Mouse (Mus musculus) urinary bladder, postnatal 25 days (tissue): Measurements from ENCODE around the gene M1ap.

ENCODE experiments used
- DNase-seq: peaks from one replicate; pipeline ENCODE4 v3.0.0; 2022; ENCODE audit warnings: low spot score

Gene M1ap

DNA sequence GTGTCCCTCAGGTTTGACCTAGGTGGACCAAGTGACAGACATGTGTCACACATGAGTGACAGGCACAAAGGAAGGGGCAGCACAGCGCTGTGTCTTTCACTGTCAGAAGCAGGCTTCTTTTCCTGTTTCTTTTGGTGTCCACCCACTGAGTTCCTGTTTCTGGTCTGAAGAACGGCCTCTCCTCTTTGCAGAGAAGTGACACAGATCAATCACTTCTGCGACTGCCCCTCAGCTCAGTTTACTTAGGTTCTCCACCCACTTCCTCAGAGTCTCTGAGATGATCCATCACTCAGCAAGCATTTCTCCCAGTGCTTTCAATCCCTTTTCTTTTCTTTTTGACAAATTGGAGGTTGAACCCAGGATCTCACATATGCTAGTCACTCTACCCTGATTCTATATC lies 62.0 kb downstream of the M1ap start:
- DNase-seq = no peak

DNA sequence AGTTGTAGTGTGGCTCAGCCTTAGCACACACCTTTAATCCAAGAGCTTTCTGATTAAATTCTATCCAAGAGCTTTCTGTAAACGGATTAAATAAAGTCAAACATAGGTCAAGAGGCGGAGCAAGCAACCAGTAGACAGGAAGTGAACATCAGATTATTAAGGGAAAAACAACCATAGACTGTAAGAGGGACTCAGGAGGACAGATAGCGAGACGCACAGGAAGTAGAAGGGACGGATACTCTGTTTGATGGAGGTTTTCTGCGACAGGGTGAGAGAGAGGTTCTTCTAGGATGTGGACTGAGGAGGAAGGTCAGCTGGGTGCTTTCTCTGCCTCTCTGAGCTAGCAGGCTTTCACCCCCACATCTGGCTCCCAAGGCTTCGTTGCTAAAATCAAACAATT lies 63.3 kb downstream of the M1ap start:
- DNase-seq = no peak

DNA sequence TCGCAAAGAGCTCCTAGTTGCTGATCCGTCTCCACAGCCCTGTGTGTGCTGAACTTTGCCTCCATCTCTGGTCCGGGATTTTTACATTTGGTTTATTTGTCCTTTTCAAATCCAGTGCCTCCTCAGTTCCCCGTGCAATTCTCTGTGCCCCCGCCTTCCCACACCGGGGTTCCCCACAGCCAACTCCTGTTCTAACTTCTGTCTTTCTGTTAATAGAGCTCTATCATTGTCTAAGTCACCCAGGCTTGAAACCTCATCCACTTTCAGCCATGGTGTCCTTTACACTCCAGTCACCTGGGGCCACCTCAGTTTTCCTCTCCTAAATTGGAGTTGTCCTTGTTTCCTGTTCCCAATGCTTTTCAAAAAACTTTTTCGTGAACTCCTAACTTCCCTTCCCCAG lies 64.6 kb downstream of the M1ap start:
- no peak for DNase-seq

DNA sequence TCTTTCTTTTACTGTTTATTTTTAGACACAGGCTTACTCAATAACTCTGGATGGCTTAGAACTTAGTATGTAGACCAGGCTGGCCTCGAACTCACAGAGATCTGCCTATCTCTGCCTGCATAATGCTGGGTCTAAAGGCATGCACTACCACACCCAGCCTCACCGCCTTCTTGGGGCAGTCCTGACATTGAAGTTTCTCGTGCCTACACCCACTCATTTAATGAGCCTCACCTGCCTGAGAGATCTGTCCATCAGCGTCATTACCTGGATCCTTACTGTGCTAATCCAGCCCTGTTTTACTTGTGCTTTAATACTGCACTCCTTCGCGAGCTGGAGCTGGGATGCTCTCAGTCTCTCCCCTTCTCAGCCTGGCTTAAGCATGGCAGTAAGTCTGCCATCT lies 65.1 kb downstream of the M1ap start:
- no peak for DNase-seq

DNA sequence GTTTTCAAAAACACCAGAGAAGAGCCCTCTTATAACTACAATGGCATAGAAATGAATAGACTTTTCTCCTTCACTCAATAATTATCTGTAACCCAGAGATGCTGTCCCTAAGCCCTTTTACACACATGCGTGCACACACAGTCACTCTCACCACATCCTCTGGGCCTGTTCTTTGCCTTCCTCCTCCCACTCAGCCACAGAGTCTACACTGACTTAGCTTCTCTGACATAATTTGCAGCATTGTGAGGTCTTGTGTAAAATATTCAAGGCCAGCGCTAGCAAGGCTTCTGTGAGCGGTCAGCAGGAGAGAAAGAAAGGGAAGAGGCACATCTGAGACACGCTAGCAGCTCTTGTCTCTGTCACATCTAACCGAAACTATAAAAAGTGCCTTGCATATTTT lies 66.7 kb downstream of the M1ap start:
- DNase-seq = no peak

DNA sequence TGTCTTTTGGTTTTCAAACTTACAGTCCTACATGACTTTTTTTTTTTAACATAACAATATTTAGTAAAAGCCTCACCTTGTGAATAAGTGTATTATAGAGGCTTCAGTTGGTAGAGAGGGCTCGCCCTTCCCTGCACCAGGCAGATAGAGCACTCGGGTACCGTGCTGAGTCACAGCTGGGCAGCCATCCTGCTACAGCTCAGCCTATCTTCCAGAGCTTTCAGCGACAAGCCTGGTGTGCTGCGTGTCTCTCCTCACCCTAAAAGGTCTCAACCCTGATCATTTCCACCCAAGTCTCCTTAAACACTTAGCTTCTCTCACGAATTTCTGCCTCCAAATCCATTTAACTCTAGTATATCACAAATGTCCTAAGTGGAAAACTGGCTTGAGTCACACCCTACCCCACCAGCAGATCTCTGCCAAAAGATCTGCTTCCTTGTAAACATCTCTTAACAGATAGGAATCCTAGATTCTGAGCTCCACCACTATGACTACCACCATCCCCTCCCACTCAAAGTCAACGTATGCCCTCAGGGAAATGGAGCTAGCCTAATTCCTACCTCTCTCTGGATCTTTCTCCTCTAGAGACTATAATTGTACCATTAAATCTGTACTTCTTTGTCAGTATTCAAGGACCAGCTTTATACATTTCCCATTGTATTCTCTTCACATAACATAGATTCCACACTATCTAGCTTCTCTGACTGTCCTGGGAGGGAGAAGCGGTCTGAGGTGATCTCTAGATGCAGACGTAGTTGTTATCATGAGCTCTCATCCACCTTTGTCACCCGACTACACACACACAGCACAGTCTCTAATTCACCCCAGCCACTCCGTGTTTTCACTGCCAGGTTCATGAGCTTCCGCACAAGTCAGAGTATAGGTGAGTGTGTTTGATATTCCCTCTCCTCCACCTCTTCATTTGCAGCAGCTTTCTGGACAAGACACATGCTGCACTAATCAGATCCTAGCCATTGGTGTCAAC lies 68.1 kb downstream of the M1ap start:
- no peak for DNase-seq

DNA sequence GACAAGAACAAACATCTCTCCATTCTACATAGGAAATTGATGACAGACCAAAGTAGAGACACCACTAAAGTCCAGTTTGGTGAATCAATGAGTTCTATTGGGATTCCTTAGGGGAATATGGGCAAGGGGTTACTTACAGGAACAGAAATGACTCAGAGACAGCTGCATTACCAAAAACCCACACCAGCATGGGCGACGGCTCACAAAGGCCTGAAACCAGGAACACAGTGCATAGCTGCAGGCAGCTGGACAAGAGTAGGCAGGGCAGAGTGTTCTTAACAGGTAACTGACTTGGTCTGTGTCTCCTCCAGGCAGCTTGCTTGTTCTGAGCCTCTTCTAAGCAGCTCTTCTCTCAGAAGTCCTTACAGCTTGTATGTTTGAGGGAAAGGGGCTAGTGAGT lies 69.0 kb downstream of the M1ap start:
- no peak for DNase-seq

DNA sequence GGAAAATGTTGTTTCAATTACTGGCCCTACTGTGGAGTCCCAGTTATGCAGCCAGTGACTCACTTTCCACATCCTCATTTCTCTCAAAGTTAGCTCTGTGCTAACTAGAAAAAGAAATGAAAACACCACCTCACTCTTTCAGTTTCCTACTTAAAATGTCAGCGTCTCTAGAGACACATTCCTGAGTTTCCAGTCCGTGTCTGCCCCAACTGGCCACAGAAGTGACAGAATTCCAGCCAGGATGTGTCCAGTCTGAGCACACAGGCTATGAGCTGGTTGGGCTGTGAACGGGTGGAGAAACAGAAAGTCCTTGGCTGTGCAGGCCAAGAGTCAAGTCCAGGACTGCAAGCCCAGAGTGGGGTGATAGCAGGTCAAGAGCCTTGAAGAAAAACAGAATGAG lies 70.5 kb downstream of the M1ap start:
- DNase-seq = no peak

DNA sequence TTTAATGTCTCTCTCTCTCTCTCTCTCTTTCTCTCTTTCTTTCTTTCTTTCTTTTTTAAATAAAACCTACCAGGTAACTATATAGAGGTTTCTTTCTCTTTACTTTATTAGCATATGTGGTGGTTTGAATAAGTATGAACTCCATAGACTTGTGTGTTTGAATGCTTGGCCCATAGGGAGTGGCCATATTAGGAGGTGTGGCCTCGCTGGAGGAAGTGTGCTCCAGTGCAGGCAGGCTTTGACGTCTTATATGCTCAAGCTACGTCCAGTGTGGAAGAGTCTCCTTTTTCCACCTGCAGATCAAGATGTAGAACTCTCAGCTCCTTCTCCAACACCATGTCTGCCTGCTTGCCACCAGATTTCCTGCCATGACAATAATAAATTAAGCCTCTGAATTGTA lies 72.3 kb downstream of the M1ap start:
- no peak for DNase-seq

DNA sequence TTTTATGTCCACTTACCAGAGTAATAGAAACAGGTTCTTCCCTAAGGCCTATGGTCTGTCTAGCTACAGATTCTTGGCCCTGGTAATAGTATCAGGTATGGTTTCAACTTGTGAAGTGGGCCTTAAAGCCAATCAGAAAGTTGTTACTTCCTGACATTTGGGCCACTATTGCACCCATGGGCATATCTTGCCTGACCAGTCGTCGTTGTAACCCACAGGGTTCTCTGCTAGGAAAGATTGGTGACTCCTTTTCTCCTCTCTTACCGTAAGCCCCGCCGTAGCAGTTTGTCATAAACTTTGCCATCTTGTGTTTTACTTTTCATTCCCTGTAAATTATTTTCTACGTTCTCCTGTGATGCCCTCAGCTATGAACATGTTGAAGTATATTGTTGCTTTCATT lies 73.4 kb downstream of the M1ap start:
- no peak for DNase-seq

DNA sequence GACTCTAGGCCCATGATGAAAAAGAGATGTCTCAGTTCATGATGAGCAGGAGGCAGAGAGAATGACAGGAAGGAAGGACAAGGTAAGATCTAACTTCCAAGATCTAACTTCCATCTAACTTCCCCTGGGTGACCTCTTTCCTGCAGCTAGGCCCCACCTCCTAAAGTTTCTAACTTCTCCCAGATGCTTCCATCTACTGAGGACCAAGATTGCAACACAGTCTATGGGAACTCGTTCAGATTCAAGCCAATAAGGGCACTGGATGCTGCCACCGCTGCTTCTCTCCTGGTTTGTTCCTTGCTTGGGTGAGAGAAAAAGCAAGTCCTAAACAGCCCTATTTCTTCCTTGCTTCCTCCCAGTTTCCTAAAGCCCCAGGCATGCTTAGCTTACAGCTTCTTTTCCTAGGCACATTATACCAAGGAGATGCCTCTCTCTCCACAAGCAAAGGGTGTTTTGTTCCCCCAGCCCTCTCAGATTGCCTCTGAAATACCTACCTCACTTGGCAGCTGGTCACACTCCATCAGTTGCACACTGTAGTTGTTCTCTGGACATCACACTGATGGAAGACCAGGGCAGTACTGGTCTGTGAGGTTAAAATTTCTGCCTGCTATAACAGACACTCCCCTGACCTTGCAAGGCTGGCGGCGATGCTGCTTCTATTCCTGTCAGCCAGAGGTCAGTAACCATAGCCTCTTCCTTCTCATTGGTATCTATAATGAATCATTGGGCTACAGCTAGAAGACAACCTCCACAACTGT lies 74.3 kb downstream of the M1ap start:
- no peak for DNase-seq

DNA sequence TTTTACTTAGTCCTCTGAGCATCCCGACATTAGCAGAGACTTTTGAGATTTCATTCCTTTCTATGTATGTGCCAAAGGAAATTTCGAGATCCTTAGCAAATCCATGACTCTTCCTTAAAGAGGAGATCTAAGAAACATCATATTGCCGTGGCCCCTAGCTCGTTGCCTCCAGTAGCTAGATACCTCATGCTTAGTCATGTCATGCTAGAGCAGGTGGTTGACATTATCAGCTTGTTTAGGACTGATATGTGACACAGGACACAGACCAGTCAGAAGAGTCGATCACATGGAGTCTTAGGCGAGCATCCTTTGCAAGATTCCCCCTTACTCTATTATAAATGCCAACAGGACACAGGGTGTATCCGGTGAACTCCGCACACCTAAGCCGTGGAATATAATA lies 76.3 kb downstream of the M1ap start:
- DNase-seq = no peak

DNA sequence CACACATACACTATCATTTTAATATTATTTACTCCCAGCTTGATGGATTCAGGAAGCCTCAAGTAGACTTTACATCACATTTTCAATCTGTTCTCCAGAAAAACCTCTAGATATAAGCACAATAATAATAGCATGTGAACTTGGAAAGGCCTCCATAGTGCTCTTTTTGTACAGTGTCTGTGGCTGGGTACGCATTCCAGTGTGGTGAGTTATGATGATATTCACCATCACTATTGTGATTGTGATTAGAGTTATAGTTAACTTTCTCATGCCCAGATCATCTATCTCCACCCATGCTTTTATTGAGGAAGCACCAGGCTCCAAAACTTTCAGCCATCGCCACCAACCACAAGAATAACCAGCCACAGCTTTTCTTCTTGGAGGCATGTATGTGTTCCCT lies 77.1 kb downstream of the M1ap start:
- no peak for DNase-seq

DNA sequence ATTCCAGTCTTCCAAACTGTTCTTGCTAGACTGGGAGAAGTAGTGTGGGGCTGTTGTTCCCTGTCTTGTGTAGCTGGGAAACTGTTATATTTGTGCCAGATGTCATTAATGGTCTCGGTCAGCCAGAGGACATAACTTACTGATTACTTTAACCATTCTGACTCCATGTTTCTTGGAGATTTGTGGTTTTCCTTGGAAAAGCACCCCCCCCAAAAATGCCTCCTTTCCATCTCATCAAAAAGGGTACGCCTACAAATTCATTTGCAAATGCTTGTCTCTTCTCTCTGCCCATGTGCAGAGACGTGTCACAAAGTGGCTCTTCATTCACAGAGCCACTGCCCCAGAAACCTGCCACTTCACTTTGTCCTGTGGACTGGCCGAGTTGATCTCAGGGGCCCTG lies 77.7 kb downstream of the M1ap start:
- DNase-seq = no peak

DNA sequence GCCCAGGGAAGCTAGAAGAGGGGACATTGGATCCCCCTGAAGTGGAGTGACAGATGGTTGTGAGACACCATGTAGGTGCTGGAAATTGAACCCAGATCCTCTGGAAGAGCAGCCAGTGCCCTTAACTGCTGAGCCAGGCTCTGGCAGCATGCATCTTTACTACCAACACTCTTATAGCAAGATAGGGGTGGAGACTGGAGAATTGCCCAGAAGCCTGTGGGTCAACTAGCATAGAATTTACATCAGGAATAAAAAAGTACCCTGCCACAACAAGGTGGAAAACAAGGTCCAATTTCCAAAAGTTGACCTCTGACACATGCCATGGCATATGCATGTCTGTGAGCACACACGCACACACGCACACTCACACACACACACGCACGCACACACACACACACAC lies 78.5 kb downstream of the M1ap start:
- DNase-seq = no peak

DNA sequence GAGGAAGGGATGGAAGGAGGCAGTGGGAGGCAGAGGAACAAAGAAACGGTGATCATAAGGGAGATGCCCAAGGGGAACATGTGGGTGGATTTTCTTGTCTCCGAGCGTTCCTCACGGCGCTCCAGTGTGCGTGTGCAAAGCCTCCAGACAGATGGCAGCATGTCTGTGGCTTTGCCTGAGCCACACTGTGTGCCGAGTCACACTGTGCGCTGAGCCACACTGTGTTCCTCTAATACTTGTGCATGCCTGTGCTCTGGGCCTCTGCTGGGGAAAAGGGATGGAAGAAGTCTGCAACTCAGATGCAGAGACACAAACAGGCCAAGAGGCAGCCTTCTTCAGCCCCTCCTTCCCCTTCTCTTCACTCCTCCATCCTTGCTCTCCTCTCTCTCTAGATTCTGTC lies 80.6 kb downstream of the M1ap start:
- DNase-seq = no peak

DNA sequence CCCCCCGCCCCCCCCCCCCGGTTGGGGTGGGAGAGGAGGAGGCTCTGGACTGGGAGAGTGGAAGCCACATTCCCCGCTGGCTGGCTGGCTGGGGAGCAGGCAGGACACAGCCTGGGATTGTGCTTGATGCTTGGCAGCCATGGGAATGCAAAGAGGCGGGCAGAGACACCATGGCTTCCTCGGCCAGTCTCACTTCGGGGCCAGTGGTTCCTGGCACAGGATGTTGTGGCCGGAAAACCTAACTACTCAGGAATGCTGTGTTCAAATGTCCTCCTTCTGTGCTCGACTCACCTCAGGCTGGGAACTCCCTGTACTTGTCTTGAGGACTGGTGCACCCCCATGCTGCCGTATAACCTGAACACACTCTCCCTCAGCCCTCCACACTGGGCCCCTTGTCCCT lies 81.0 kb downstream of the M1ap start:
- DNase-seq = no peak

DNA sequence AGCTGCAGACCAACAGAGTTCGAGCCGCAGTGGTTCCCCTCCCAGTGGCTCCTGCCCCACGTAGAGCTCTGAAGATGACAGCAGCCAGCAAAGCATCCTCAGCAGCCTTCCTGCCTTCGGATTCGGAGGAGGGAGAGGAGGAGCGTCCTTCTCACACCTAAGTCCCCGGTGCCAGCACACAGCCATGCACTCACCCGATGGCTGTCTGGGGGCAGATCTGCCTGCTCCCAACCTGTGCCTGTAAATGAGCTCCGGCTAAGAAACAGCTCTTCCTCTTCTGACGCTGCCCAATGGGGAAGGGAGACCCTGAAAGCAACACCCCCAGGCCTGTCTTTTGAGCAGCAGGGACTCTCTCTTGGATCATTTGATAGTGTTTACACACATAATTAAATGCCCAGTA lies 83.1 kb downstream of the M1ap start:
- DNase-seq = no peak

DNA sequence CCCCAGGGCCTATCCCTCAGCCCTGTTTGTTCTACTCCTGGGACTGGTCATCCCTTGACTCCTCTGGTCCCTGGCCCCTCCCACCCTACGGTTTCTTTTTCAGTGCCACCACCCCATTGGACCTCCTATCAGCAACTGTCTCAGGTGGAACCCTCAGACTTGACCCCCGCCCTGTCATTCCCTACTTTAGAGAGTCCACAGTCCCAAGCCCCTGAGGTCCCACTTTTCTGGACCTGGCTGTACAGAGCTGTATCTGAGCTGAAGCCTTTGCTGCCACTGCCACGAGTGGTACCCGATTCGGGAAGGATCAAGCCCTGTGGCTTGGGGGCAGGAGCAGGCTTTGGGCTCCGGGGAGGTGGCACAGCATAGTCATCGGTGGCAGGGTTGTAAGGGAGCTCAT lies 84.4 kb downstream of the M1ap start:
- DNase-seq = no peak

DNA sequence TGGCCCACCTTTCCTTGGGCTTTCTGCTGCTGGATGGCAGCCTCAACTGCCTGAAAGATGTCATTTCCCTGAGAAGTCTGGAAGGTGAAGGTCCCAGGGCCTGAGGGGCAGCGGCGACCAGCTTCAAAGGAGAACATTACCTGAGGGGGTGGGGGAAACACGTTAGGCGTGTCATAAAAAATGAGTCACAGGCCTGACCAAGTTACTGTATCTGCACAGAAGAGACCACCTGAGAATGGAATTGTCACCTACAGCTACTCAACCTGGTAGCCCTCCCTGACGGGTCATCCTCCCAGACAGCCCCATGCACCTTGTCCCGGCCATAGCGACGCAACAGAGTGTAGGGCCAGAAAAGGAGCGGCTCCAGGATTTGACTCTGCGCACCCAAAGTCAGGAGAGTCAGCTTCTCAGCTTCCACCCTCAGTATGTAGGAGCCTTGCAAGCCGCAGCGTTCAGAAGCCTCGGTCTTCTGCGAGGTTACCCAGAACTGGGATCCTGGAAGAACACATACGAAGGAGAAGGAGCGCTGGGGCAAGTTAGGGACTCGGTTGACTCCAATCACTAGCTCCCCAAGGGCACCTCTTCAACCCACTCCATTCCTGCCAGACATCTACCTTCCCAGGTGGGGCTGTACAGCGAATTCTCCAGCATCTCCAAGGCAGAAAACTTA lies 85.4 kb downstream of the M1ap start:
- DNase-seq = no peak

DNA sequence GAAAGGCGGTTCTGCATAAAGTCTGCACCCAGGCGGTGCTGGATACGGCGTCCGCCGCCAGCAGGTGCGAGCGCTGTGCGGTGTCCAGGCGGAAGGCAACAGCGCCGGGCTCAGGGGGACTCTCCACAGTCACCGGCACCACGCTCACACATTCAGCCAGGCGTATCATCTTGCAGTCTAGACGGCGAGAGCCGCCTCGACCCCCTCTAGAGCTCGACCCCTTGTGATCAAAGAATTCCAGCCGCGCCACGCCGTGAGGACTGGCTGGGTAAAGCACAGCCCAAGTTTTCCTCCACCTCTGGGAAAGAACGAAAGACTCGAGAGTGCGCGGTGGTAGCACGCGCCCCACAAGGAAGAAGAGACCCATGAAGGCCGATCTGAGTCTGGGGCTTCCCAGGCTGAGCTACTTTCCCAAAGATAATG lies 86.1 kb downstream of the M1ap start:
- DNase-seq = peak; percentile 48

DNA sequence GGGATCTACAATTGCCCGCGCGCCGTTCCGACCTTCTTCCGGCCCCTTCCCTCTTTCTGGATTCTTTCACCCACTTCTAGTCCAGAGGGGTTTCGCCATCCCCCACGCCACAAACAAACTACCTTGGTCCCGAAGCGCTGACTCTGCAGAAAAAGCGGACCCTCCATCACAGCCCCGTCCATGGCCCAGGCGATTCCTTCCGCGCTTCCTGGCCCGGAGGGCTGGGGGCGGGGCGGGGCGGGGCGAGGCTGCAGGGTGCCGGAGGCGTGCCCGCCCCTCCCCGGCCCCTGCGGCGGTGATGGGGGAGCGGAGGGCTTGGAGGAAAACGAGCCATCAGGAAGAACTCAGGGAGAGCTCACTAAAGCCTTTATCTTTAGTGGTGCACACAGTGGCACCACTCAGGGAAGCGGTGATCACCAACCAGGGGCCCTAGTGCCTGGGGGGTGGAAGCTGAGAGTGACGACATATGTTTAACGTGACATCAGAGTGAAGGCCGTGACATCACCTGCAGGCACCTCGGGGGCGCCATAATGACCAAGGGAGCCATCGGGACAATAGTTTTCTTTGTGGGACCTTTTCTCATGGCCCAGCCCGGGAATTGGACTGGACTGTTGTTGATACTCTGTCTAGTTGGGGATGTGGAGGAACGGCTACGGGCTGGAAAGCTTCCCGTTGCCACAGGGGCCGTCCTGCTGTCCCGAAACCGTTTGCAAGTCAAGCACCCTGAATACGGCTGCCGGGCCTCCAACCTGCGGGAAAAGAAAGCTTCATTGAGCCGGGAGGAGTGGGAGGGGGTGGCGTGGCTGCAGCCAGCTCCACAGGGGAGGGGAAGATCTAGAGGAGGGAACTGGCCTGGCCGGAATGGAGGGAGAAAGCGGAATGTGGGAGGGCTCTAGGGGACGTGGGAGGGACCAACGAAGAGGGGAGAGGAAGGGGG lies 86.8 kb downstream of the M1ap start, which contains the start of the genes Dok1 and Loxl3:
TSS of gene Dok1 (minus strand) at position 223 of the 937 bp plus-strand sequence.
TSS of gene Loxl3 (plus strand) at position 925 of the 937 bp plus-strand sequence.
- peak; percentile 63 for DNase-seq
